Mouse (Mus musculus) monocyte, adult 2 months (primary cell): ENCODE measurements around the gene Sf3a3.

ENCODE experiments used
- DNase-seq, 2 experiments: peaks; one replicate each; pipeline ENCODE4 v3.0.0; 2022; ENCODE audit warnings: low spot score in 2 of 2, low read depth in 1 of 2

The Sf3a3 gene

DNA sequence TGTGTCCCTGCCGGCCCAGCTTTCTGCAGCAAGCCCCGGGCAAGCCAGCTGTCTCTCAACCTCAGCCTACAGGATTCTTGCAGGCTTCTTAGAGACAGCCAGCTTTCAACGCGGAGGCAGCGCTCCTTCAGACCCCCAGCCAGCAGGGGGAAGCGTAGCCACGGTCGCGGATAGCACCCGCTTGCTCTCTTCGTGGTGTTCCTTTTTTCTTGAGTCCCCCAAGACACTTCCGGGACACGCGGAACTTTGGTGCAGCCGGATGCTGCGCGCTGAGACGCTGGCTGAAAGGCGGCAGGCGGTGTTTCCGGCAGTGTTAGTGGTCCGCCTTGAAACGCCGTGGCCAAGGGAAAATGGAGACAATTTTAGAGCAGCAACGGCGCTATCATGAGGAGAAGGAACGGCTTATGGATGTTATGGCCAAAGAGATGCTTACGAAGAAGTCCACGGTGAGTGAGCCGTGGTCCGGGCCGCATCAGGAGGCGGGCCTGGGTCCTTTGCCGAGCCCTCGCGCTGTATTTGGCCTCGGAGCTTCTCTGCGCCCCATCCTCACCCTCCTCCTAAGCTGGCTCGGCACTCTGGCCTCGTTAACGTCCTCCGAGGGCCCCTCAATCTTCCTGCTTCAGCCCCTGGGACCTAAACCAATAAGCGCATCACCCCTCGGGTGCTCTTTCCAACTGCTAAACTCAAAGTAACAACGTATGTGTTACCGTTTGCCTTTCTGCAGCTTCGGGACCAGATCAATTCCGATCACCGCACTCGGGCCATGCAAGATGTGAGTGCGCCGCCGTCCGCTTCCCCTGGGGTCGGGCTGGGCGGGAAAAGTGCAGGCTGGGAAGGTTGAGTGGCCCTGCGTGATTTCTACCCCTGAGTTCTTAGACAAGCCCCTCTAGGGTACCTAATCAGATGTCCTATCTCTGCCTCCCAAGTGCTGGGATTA, at the start of gene Sf3a3:
TSS of gene Sf3a3 (plus strand) at position 232 of the 937 bp plus-strand sequence.
- peak; percentile 91 to 92 for DNase-seq

DNA sequence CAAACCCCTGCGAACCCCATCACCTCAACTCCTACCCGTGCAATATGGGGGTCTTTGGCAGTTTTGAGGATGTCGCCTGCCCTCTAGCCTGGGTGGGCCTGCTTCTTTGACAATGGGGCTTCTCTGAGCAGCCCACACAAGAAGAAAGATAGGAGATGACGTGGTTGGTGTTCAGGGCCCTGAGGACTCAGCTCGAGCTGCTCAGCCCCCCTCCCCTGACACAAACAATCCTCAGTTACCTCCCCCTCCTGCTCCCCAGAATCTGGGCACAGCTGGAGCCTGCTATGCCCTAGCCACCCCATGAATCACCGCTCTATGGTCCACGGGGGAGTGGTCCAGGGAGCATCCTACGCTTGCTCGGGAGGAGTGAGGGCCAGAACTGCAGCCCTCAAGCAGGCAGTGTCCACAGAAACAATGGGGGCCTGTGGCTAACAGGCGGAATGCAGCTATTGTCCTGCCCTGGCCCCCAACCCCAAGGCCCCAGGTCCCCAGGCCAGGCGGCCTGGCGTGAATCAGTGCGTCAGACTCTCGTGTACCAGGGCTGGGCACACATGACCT, 47.0 kb upstream of the Sf3a3 start:
- no peak for DNase-seq

GRCm38 (mm10) chr4:124668078-124668477, 46.5 kb upstream of the Sf3a3 start:
- no peak for DNase-seq

GRCm38 (mm10) chr4:124670232-124670631, 44.3 kb upstream of the Sf3a3 start:
- DNase-seq = no peak

GRCm38 (mm10) chr4:124671583-124671982, 43.0 kb upstream of the Sf3a3 start:
- DNase-seq = no peak

DNA sequence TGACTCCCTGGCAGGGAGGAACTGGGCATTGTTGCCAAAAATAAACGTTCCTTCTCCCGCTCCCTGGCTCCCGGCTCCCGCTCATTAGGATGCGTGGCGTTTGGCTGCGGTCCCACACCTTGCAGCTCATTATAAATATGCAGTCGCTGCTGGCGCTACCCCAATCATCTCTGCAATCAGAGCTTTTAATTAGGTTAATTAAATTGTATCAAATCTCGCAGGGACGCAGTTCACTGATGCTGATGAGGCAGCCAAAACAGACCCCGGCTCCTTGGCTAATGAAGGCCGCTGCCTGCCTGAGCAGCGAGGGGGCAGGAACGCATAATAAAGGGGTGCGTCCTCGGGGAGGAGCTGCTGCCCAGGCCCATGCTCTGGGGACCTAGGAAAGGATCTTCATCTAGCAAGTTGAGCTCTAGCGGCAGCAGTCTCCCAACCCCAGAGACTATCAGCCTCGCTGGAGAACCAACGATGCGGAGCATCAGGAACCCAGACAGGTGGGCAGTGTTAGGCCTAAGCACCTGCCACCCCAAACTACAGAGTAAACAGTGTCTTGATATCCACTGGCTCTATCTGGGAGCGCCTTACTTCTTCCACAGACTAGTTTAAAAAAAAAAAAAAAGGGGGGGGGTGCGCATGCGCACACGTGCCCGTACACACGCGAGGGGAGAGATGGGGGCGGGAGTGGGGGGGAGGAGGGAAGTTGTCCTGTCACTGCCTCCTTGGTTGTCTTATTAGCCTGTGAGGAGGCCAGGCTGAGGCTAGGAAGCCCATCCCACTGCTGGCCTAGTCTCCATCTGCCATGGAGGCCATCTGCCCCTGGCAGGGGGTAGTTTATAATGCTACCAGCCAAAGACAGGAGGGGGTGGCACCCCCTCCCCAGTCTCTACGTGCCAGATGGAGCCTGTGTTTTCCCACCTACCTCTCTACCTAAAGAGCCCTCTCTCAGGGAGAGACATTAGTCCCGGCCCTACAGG, 41.9 kb upstream of the Sf3a3 start:
- DNase-seq = no peak

GRCm38 (mm10) chr4:124674334-124675032, 40.1 kb upstream of the Sf3a3 start:
- no peak for DNase-seq

- DNase-seq = no peak
These were observed 39.5 kb upstream of the Sf3a3 start for GRCm38 (mm10) chr4:124675037-124675436.

DNA sequence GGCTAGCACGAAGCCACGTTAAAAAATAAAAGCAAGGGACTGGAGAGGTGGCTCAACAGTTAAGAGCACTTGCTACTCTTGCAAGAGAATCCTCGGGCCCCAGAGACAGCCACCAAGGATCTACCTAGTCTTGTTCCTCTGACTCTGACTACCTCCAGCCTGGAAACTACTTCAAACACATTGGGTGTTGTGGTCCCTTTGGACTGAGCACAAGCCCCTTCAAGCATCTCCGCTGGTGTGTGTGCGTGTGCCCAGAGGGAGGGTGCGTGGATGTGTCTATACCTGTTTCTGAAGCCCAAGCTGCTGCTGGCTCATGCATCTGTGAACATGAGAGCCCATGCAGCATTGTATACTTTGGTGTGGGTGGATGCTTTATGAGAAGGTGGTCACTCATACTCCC, 38.6 kb upstream of the Sf3a3 start:
- DNase-seq = no peak

DNA sequence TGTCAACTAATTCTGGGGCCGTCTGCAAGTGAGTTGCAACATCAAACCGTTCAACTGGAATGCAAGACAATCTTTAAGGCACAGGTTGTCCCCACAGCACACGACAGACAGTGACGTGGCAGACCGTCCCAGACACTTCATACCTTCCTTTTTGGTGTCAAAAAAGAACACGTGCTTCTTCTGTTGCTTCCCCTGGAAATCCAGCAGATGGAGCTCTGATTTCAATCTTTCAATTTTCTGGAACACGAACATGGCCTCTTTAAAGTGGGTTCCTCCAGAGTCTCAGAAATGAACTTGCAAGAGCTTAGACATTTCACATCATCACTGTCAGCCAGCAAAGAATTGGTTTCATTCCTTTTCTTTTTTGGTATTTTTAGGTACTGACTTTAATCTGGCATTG, 32.3 kb upstream of the Sf3a3 start:
- no peak for DNase-seq

DNA sequence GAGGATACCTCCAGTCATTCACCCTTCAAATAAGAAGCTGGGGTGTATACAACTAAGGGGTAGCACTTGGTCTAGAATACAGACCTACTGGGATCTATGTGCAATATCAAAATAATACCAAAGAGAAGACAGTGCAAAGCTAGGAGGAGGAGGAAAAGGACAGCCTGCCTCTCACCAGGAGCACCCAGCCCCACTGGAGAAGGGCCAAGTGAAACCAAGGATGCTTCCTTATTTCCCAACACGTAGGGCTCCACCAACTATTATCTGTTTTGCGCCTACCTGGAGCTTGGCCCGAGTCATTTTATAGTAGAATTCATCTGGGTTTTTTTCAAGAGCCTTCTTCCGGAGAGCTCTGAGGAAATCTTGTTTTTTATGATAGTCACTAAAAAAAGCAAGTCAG, 31.1 kb upstream of the Sf3a3 start:
- no peak for DNase-seq

GRCm38 (mm10) chr4:124685004-124685403, 29.6 kb upstream of the Sf3a3 start:
- DNase-seq = no peak

DNA sequence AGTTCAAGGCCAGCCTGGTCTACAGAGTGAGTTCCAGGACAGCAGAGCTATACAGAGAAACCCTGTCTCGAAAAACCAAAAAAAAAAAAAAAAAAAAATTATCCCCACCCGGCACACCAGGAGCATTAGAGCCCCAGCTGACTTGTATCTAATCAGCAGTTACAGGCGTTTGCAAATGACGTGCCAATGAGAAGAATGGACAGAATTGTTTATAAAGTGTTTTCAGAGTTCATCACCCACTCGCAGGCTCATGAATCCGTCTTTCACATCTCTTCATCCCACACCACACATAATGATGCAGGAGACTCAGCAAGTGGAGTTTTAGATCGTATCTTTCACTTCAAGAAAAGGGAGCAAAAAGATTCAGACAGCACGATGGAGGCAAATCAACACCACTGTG, 29.1 kb upstream of the Sf3a3 start:
- no peak for DNase-seq

DNA sequence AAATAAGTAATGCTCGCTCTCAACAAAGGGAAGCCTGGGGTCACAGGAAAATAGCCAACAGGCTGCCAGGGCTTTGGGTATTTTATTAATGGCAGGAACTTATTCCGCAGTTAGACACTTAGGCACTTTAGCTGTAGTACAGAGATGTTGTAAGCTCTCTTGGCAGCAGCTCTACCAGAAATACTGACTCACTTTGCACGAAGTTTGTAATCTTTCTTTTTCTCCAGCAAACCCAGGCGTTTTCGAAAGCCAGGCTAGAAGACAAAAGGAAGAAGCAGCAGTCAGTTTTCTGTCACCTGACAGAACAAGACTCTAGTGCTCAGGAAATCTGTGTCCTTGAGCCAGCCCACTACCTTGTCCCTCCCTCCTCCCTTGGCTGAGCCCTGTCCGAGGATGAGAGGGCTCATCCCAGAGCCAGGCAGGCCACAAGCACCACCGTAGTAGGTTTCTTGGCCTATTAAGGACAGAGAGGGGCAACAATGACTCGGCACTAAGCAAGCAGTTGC, 28.6 kb upstream of the Sf3a3 start:
- DNase-seq = no peak

GRCm38 (mm10) chr4:124691455-124691854, 23.1 kb upstream of the Sf3a3 start:
- DNase-seq = no peak

DNA sequence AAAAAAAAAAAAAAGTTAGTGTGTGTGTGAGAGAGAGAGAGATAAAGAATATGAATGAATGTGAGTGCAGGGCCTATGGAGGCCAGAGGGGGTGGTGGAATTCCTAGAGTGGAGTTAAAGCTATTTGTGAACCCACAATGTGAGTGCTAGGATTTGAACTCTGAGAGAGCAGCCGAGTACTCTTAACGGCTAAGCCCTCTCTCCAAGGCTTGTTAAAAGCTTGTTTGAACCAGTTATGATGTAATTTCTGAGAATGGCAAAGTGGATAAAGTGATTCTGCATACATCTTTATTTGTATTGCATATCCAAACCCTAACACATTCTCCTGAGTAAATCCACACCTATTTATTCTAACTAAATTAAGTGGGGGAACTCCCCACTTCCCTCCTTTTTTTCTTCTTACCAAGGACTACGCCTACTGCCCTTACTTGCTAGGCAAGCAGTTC, 22.1 kb upstream of the Sf3a3 start:
- no peak for DNase-seq

DNA sequence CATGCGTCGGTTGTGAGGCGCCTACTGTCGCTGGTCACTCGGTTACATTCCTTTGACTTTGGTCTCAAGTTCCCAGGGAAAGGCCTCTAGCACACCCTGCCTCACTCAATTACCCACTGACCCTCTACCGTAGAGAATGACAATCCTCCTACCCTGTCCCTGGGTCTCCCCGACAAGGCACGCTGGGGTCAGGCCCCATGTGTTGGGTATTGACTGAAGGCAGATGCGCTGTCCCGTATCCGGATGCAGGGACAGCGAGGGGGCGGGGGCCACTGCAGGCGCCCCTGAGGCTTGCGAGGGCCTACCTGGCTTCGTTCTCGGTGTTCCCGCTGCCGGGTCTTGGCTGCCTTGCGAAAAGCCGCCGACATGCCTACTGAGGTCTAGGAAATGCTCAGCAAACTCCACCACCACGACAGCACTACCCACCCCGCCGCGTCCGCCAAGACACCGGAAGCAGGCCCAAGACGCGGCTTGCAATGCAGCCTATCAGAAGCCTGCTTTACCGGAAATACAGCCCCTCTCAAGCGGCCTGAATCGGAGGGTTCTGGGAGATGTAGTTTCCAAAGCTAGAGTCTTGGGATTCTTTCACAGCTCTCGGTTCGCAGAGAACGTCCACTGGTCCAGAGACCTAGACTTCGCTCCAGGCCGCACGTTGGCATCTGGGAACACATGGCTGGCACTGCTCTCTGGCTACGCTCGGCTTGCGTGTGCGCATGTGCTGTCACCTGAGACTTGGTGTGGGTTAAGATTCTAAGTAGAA, 21.3 kb upstream of the Sf3a3 start, which contains the start of gene Utp11:
TSS of gene Utp11 (minus strand) at position 466 of the 760 bp plus-strand sequence.
- DNase-seq = peak; percentile 52 to 69

DNA sequence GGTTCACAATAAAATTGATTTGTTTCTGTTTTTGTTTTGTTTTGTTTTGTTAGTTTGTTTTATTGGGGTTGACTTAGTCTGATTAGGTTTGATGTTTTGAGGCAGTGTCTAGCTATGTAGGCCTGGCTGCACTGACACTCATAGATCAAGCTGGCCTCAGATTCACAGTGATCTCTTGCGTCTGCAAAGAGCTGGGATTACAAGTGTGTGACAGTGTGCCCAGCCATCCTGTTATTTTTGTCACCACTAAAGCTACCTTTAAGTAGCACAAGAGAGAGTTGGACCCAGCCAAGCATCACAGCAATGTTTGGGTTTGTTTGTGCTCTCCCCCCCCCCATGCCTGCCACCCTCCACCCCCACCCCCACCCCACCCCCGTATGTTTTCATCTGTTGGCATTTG, 20.0 kb upstream of the Sf3a3 start:
- no peak for DNase-seq

GRCm38 (mm10) chr4:124695786-124696516, 18.6 kb upstream of the Sf3a3 start:
- DNase-seq = no peak
